Mouse (Mus musculus) brain, embryonic 14.5 days (tissue): Measurements from ENCODE around the gene Ccdc158.

Source experiments
- CTCF ChIP-seq: fragments of 200-500 bp; IDR thresholded peaks from 2 replicates; pipeline ENCODE4 v1.5.1; 2012; ENCODE audit warnings: inconsistent platforms, mild to moderate bottlenecking, moderate library complexity, borderline replicate concordance; ENCODE audit not compliant: insufficient read depth, insufficient read length; ENCODE audit errors: extremely low read depth
- POLR2A ChIP-seq: fragments of 200-500 bp; IDR thresholded peaks from 2 replicates; pipeline ENCODE4 v1.6.1; 2012; ENCODE audit warnings: mild to moderate bottlenecking, inconsistent platforms, borderline replicate concordance; ENCODE audit not compliant: poor library complexity, insufficient read depth, insufficient read length, severe bottlenecking; ENCODE audit errors: extremely low read depth

DNA sequence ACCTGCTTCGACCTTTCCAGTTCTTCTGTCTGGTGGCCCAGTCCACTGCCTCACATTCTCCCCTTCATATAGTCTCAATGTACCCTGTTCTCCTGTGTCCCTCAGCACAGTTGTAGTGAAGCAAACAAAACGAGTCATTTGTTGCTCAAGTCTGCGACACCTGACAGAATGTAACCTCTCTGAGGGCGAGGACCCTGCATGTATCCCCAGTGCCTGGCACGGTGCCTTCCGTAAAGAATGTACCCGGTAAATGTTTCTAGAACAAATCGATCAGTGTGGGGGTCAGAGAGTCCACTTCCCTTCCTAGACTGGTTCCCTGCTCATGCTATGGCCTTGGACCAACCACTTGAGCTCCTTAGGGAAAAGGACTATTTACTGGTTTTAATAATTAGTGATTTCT lies 46.5 kb upstream of the Ccdc158 start:
- TF ChIP-seq CTCF (no peak), POLR2A (no peak)
